Mouse (Mus musculus) intestine, embryonic 15.5 days (tissue): ENCODE measurements at regions not wholly inside any gene's neighbourhood (a gene's known extent, or its start where the extent isn't known, plus 50 kb on each side); places are given as distances from the start of the nearest gene placed in this dataset.

Experiments used
- ATAC-seq: fragments of 200-750 bp; cut with Nextera tagmentation; 2 replicates; pipeline ENCODE4 v1.8.0; 2017; ENCODE audit warnings: moderate TSS enrichment, moderate library complexity
- H3K27ac ChIP-seq: fragments of 300-500 bp; sonication (generic); 2 replicates; pipeline ENCODE4 v1.5.1; 2015; ENCODE audit warnings: mild to moderate bottlenecking, inconsistent platforms
- H3K27me3 ChIP-seq: fragments of 300-500 bp; sonication (generic); replicated peaks from 2 replicates; pipeline ENCODE4 v1.6.1; 2015; ENCODE audit warnings: inconsistent platforms
- H3K36me3 ChIP-seq: fragments of 300-500 bp; sonication (generic); 2 replicates; pipeline ENCODE4 v1.6.1; 2015; ENCODE audit warnings: inconsistent platforms
- H3K4me1 ChIP-seq: fragments of 300-500 bp; sonication (generic); replicated peaks from 2 replicates; pipeline ENCODE4 v1.6.1; 2015; ENCODE audit warnings: inconsistent platforms
- H3K4me2 ChIP-seq: fragments of 300-500 bp; sonication (generic); replicated peaks from 2 replicates; pipeline ENCODE4 v1.6.1; 2015; ENCODE audit warnings: mild to moderate bottlenecking, inconsistent platforms
- H3K4me3 ChIP-seq: fragments of 300-500 bp; sonication (generic); replicated peaks from 2 replicates; pipeline ENCODE4 v1.5.1; 2015; ENCODE audit warnings: inconsistent platforms
- H3K9ac ChIP-seq: fragments of 300-500 bp; sonication (generic); 2 replicates; pipeline ENCODE4 v1.6.1; 2015; ENCODE audit warnings: inconsistent platforms
- H3K9me3 ChIP-seq: fragments of 300-500 bp; sonication (generic); 2 replicates; pipeline ENCODE4 v1.6.1; 2016; ENCODE audit warnings: inconsistent platforms
- WGBS: fragments of 180-500 bp; shearing (Covaris S2); methylation state at CpG from one replicate; pipeline ENCODE4 v1.1.7; 2015; 5-methylcytosine and 5-hydroxymethylcytosine counted together

DNA sequence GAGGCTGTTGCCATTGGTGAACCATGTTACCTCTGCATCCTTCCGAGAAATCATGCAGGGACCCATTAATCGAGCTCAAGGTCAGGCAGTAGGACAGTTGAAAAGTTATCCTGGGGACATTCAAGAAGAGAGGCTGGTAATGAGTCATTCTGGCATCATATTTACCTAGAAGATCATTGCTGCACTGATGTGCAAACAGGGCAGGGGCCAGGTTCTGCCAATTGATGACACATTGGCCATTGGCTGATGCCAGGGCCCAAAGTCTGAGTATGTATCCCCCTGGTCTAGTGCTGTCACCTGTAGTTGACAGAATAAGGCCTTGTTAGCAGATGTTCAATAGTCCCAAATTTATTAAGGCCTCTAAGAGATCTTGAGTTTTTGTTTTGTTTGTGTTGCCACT is 83.6 kb upstream of the Smlr1 start:
- Histone ChIP-seq H3K4me2 (no peak overlapping the region), H3K36me3 (no peaks in the 10 kb centered on the region), H3K4me1 (0 out of 2 replicates have a peak, but pooled peaks cover 3% of the 10 kb centered on the region), H3K4me3 (no peak overlapping the region), H3K9ac (no peak overlapping the region), H3K27me3 (no peaks in the 10 kb centered on the region), H3K27ac (no peak overlapping the region), H3K9me3 (no peaks in the 10 kb centered on the region)
- no peak for ATAC-seq
- 85% methylated on average over 2 of the region's 2 CpGs for WGBS

DNA sequence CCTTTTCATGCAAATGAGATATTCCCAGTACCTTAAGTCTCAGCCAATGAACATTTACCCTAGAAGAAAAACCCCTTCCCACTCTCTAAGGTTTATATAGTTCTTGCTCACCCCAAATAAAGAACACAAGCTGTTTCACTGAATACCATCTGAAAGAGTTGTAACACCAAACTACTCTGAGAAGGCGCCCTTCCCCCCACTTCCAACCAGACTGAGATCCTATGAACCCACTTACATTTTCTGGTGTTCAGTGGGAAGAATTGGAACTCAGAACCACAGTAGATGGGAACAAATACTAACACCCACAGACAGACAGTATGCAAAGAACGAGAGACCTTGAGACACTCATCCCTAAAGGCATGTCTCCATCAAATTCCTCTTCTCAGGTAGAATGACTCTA is 65.4 kb upstream of the Smlr1 start:
- Histone ChIP-seq H3K27me3 (no peaks in the 10 kb centered on the region), H3K9ac (no peak overlapping the region), H3K36me3 (no peaks in the 10 kb centered on the region), H3K9me3 (no peaks in the 10 kb centered on the region), H3K27ac (no peak overlapping the region), H3K4me3 (no peak overlapping the region), H3K4me2 (no peak overlapping the region), H3K4me1 (no peaks in the 10 kb centered on the region)
- ATAC-seq: no peak
- 94% methylated on average over 2 of the region's 2 CpGs for WGBS

GRCm38 (mm10) chr10:25589316-25589645 is 53.2 kb upstream of the Smlr1 start:
- Histone ChIP-seq H3K4me2 (no peak overlapping the region), H3K27ac (no peak overlapping the region), H3K4me3 (no peak overlapping the region), H3K4me1 (no peaks in the 10 kb centered on the region), H3K27me3 (no peaks in the 10 kb centered on the region), H3K9me3 (no peaks in the 10 kb centered on the region), H3K9ac (no peak overlapping the region), H3K36me3 (no peaks in the 10 kb centered on the region)
- 84% methylated on average over 2 of the region's 2 CpGs for WGBS
- ATAC-seq: no peak

DNA sequence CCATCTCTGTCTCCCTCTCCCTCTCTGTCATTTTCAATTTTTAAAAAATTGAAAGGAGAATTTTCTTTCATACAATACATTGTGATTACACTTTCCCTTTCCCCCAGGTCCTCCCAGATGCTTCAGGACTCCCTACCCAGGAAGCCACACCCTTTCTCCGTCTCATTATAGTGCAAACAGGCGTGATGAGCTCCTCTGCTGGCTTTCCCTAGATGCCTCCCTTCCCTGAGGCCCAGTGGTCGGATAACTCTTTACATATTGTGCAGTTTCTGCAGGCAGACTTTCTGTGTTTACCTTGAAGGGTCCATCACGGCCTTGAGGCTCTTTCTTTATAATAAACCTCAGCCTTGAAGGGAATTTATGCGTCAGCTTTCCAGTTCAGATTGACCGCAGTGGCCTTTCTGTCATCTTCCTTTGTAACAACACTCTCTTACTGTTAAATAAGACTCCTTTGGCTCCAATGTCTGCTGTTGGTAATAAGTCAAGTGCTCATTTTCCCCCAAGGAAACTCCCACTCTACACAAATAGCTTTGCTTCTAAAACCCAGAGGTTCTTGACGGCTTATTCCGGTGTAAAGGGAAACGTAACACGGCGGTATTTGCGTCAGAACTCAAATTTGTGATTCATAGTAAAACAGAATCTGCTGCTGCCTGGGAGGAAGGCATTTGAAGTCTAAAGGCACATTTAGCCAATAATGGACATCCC is 52.7 kb upstream of the Smlr1 start:
- no peaks in the 10 kb centered on the region for H3K27me3 ChIP-seq
- WGBS: 62% methylated on average over 12 of the region's 12 CpGs
- no peak for ATAC-seq

More for the DNA sequence above, 52.7 kb upstream of the Smlr1 start:
- Histone ChIP-seq H3K9ac (no peak overlapping the region), H3K4me1 (no peaks in the 10 kb centered on the region), H3K27ac (no peak overlapping the region), H3K4me3 (no peak overlapping the region), H3K9me3 (no peaks in the 10 kb centered on the region), H3K4me2 (no peak overlapping the region), H3K36me3 (no peaks in the 10 kb centered on the region)
